ENCODE assay signal across 30 mouse cellular contexts in genomic region chr11:109675771-109676170, GRCm38 (mm10).
"Had no signal": no experiment of that assay in that cellular context is flagged by ENCODE, and none has a peak within 500 bp of the region (broad histone marks: within the 10 kb centered on the region; RNA-seq: fewer than 3 reads in every experiment).

No protein-coding gene starts in this region.

- H3K36me3 ChIP-seq: hindbrain, embryonic 15.5 days; intestine, embryonic 15.5 days had no signal

- H3K27me3 ChIP-seq: heart, embryonic 12.5 days; heart, embryonic 13.5 days; heart, embryonic 15.5 days; hindbrain, embryonic 12.5 days; hindbrain, embryonic 13.5 days; hindbrain, embryonic 15.5 days; intestine, embryonic 15.5 days; kidney, embryonic 15.5 days had no signal

- H3K4me1 ChIP-seq: hindbrain, embryonic 10.5 days; hindbrain, embryonic 12.5 days; hindbrain, embryonic 13.5 days; hindbrain, embryonic 15.5 days; intestine, embryonic 15.5 days had no signal

- DNase-seq: heart, postnatal 10 days; heart, postnatal 14 days; heart, postnatal 36 days; heart, postnatal 4 days; kidney, adult 11 months; kidney, adult 18-20 months; kidney, adult 2 months; kidney, adult 8-10 months; kidney, adult 9 months; kidney, postnatal 10 days; kidney, postnatal 14 days; kidney, postnatal 25 days; kidney, postnatal 36 days; kidney, postnatal 4 days; layer of hippocampus, adult 9-11 months; layer of hippocampus, postnatal 36 days had no signal

- H3K27ac ChIP-seq: heart, embryonic 10.5 days; heart, embryonic 13.5 days; heart, embryonic 15.5 days; hindbrain, embryonic 10.5 days; hindbrain, embryonic 12.5 days; hindbrain, embryonic 13.5 days; hindbrain, embryonic 14.5 days; hindbrain, embryonic 15.5 days; hindbrain, postnatal 0 days; intestine, embryonic 15.5 days; kidney, embryonic 15.5 days; kidney, postnatal 0 days; layer of hippocampus, adult 2 months had no signal

- H3K4me3 ChIP-seq: heart, embryonic 10.5 days; heart, embryonic 12.5 days; heart, embryonic 13.5 days; heart, embryonic 15.5 days; hindbrain, embryonic 10.5 days; hindbrain, embryonic 12.5 days; hindbrain, embryonic 13.5 days; hindbrain, embryonic 15.5 days; intestine, embryonic 15.5 days; kidney, embryonic 15.5 days; layer of hippocampus, adult 2 months had no signal
